Mouse (Mus musculus) kidney, postnatal 0 days (tissue): ENCODE measurements around the gene Jtb. TPM values are rescaled to one million over a fixed set of nuclear protein-coding genes. Genes with fewer than 3 reads are reported as not detected.

ENCODE experiments used
- ATAC-seq: fragments of 200-750 bp; cut with Nextera tagmentation; replicated peaks from 2 replicates; pipeline ENCODE4 v1.8.0; 2017; ENCODE audit warnings: low read depth, moderate number of reproducible peaks, moderate TSS enrichment, moderate library complexity; ENCODE audit not compliant: low FRiP score
- DNase-seq: peaks from one replicate; pipeline ENCODE4 v3.0.0-alpha.2; 2016; ENCODE audit warnings: low spot score
- H3K27ac ChIP-seq: fragments of 300-500 bp; sonication (generic); 2 replicates; pipeline ENCODE4 v1.5.1; 2014; ENCODE audit warnings: mild to moderate bottlenecking
- H3K27me3 ChIP-seq: fragments of 300-500 bp; sonication (generic); 2 replicates; pipeline ENCODE4 v1.6.1; 2014; ENCODE audit warnings: low read length, mixed read lengths; ENCODE audit not compliant: insufficient read depth
- H3K36me3 ChIP-seq: fragments of 300-500 bp; sonication (generic); 2 replicates; pipeline ENCODE4 v1.6.1; 2014; ENCODE audit warnings: low read length, mixed read lengths; ENCODE audit not compliant: insufficient read depth
- H3K4me1 ChIP-seq: fragments of 300-500 bp; sonication (generic); replicated peaks from 2 replicates; pipeline ENCODE4 v1.6.1; 2014; ENCODE audit warnings: antibody characterized with exemption, low read length, mixed read lengths; ENCODE audit not compliant: insufficient read depth
- H3K4me2 ChIP-seq: fragments of 300-500 bp; sonication (generic); 2 replicates; pipeline ENCODE4 v1.6.1; 2014; ENCODE audit warnings: mild to moderate bottlenecking, low read length, moderate library complexity, mixed read lengths
- H3K4me3 ChIP-seq: fragments of 300-500 bp; sonication (generic); replicated peaks from 2 replicates; pipeline ENCODE4 v1.5.1; 2014; ENCODE audit warnings: low read depth, low read length
- H3K9ac ChIP-seq: fragments of 300-500 bp; sonication (generic); 2 replicates; pipeline ENCODE4 v1.6.1; 2014; ENCODE audit warnings: low read depth, low read length
- H3K9me3 ChIP-seq: fragments of 300-500 bp; sonication (generic); replicated peaks from 2 replicates; pipeline ENCODE4 v1.6.1; 2016; ENCODE audit warnings: low read length, inconsistent platforms, mixed read lengths
- CTCF ChIP-seq: IDR thresholded peaks from 2 replicates; pipeline ENCODE4 v1.5.1; 2016; ENCODE audit warnings: antibody characterized with exemption, low read depth, mild to moderate bottlenecking, moderate library complexity
- WGBS: fragments of 180-500 bp; shearing (Covaris S2); extraction: QIAGEN DNeasy Blood & Tissue Kit; methylation state at CpG from one replicate; pipeline ENCODE4 v1.1.7; 2014; 5-methylcytosine and 5-hydroxymethylcytosine counted together
- polyA plus RNA-seq: library from polyadenylated mRNA; unstranded; fragments of >200 nt; fragmentation: Nextera tagmentation; extraction: Ambion mirVana; gene quantifications from 2 replicates; pipeline ENCODE4 v1.2.1, GENCODE M21; 2015

Gene Jtb
- polyA plus RNA-seq, 1 experiment from 2014 or later = 160 TPM

- DNase-seq = no peak
- Histone ChIP-seq H3K27me3 (no peaks in the 10 kb centered on the region), H3K36me3 (peaks cover 12% of the 10 kb centered on the region), H3K4me1 (peaks cover 13% of the 10 kb centered on the region; the same call in 1 of the 2 replicates), H3K4me2 (peak overlapping the region; percentile 77), H3K4me3 (peak overlapping the region; percentile 51), H3K9me3 (no peaks in the 10 kb centered on the region), H3K9ac (peak overlapping the region; percentile 73), H3K27ac (peak overlapping the region; percentile 84)
- WGBS = 11% methylated on average over 5 of the region's 5 CpGs
- TF ChIP-seq CTCF = no peak
- ATAC-seq = no peak
These were observed 10.3 kb upstream of the Jtb start for GRCm38 (mm10) chr3:90221123-90221522.

GRCm38 (mm10) chr3:90222455-90222854 lies 8.9 kb upstream of the Jtb start:
- TF ChIP-seq CTCF = no peak
- Histone ChIP-seq H3K9ac (no peak overlapping the region), H3K4me2 (no peak overlapping the region), H3K4me3 (no peak overlapping the region), H3K36me3 (peaks cover 12% of the 10 kb centered on the region), H3K4me1 (peaks cover 13% of the 10 kb centered on the region; the same call in 1 of the 2 replicates), H3K27ac (no peak overlapping the region), H3K27me3 (no peaks in the 10 kb centered on the region), H3K9me3 (no peaks in the 10 kb centered on the region)
- no peak for ATAC-seq
- 72% methylated on average over 4 of the region's 4 CpGs for WGBS
- DNase-seq = no peak

GRCm38 (mm10) chr3:90222941-90223340 lies 8.5 kb upstream of the Jtb start:
- H3K27me3 ChIP-seq = no peaks in the 10 kb centered on the region
- H3K4me3 ChIP-seq = no peak overlapping the region
- H3K9me3 ChIP-seq = no peaks in the 10 kb centered on the region
- H3K27ac ChIP-seq = 0 out of 2 replicates have a peak overlapping the region, but pooled peaks have one; percentile 2
- no peak overlapping the region for H3K9ac ChIP-seq
- peaks cover 12% of the 10 kb centered on the region for H3K36me3 ChIP-seq
- peaks cover 13% of the 10 kb centered on the region; the same call in 1 of the 2 replicates for H3K4me1 ChIP-seq
- no peak for TF ChIP-seq CTCF
- no peak overlapping the region for H3K4me2 ChIP-seq
- ATAC-seq (0 out of 2 replicates have a peak, but pooled peaks have one; percentile 8), DNase-seq (peak; percentile 51)
- WGBS = 50% methylated on average over 3 of the region's 3 CpGs

- Histone ChIP-seq H3K4me1 (peaks cover 13% of the 10 kb centered on the region; the same call in 1 of the 2 replicates), H3K4me3 (no peak overlapping the region), H3K36me3 (peaks cover 12% of the 10 kb centered on the region), H3K27me3 (no peaks in the 10 kb centered on the region), H3K4me2 (no peak overlapping the region), H3K9me3 (no peaks in the 10 kb centered on the region), H3K9ac (no peak overlapping the region), H3K27ac (no peak overlapping the region)
- DNase-seq (no peak), ATAC-seq (no peak)
- 85% methylated on average over 10 of the region's 10 CpGs for WGBS
- TF ChIP-seq CTCF = no peak
These were observed 7.1 kb upstream of the Jtb start for GRCm38 (mm10) chr3:90224331-90224730.

GRCm38 (mm10) chr3:90231075-90231474 lies 322 bp upstream of the Jtb start:
- H3K4me2 ChIP-seq = peak overlapping the region; percentile 68
- no peak for TF ChIP-seq CTCF
- WGBS = 12% methylated on average over 8 of the region's 8 CpGs

GRCm38 (mm10) chr3:90241251-90241650 lies 9.9 kb downstream of the Jtb start:
- H3K4me1 ChIP-seq = no peaks in the 10 kb centered on the region
- H3K4me2 ChIP-seq = no peak overlapping the region
- WGBS = 96% methylated on average over 2 of the region's 2 CpGs
- no peaks in the 10 kb centered on the region for H3K27me3 ChIP-seq
- H3K36me3 ChIP-seq = 0 out of 2 replicates have a peak, but pooled peaks cover 5% of the 10 kb centered on the region
- DNase-seq = no peak
- no peak for TF ChIP-seq CTCF
- ATAC-seq = 0 out of 2 replicates have a peak, but pooled peaks have one; percentile 51
- no peak overlapping the region for H3K9ac ChIP-seq
- no peak overlapping the region for H3K27ac ChIP-seq
- H3K4me3 ChIP-seq = no peak overlapping the region
- no peaks in the 10 kb centered on the region for H3K9me3 ChIP-seq

More at GRCm38 (mm10) chr3:90231075-90231474, 322 bp upstream of the Jtb start:
- Histone ChIP-seq H3K4me1 (no peaks in the 10 kb centered on the region), H3K9me3 (no peaks in the 10 kb centered on the region), H3K27me3 (no peaks in the 10 kb centered on the region), H3K9ac (peak overlapping the region; percentile 75; the same call in 1 of the 2 replicates), H3K36me3 (peaks cover 5% of the 10 kb centered on the region; the same call in 1 of the 2 replicates), H3K27ac (no peak overlapping the region), H3K4me3 (peak overlapping the region; percentile 57)
- DNase-seq = no peak
- no peak for ATAC-seq
